Mouse (Mus musculus) lung, embryonic 14.5 days (tissue): ENCODE measurements at regions not wholly inside any gene's neighbourhood (a gene's known extent, or its start where the extent isn't known, plus 50 kb on each side); places are given as distances from the start of the nearest gene placed in this dataset.
A peak's percentile ranks its signal among the peaks of the same experiment; 100 is the strongest.

ENCODE experiments used
- ATAC-seq: fragments of 200-750 bp; cut with Nextera tagmentation; 2 replicates; pipeline ENCODE4 v1.8.0; 2017; ENCODE audit warnings: mild to moderate bottlenecking, moderate TSS enrichment, moderate library complexity; ENCODE audit not compliant: insufficient read depth
- DNase-seq: peaks from one replicate; pipeline ENCODE4 v3.0.0-alpha.2; 2015
- H3K27ac ChIP-seq: fragments of 300-500 bp; sonication (generic); 2 replicates; pipeline ENCODE4 v1.5.1; 2014; ENCODE audit warnings: low read depth, mild to moderate bottlenecking, moderate library complexity
- H3K27me3 ChIP-seq: fragments of 300-500 bp; sonication (generic); 2 replicates; pipeline ENCODE4 v1.6.1; 2014; ENCODE audit warnings: low read length, control low read depth; ENCODE audit not compliant: insufficient read depth
- H3K36me3 ChIP-seq: fragments of 300-500 bp; sonication (generic); 2 replicates; pipeline ENCODE4 v1.6.1; 2014; ENCODE audit warnings: control low read depth; ENCODE audit not compliant: insufficient read depth
- H3K4me1 ChIP-seq: fragments of 300-500 bp; sonication (generic); 2 replicates; pipeline ENCODE4 v1.6.1; 2014; ENCODE audit warnings: antibody characterized with exemption, control low read depth; ENCODE audit not compliant: insufficient read depth
- H3K4me2 ChIP-seq: fragments of 300-500 bp; sonication (generic); 2 replicates; pipeline ENCODE4 v1.6.1; 2014; ENCODE audit warnings: mild to moderate bottlenecking
- H3K4me3 ChIP-seq: fragments of 300-500 bp; sonication (generic); 2 replicates; pipeline ENCODE4 v1.5.1; 2014; ENCODE audit warnings: low read depth, low read length
- H3K9ac ChIP-seq: fragments of 300-500 bp; sonication (generic); 2 replicates; pipeline ENCODE4 v1.6.1; 2014
- H3K9me3 ChIP-seq: fragments of 300-500 bp; sonication (generic); 2 replicates; pipeline ENCODE4 v1.6.1; 2016; ENCODE audit warnings: low read depth, low read length, control low read depth
- CTCF ChIP-seq: IDR thresholded peaks from 2 replicates; pipeline ENCODE4 v1.5.1; 2016; ENCODE audit warnings: antibody characterized with exemption, low read depth
- WGBS: fragments of 180-500 bp; shearing (Covaris S2); extraction: QIAGEN DNeasy Blood & Tissue Kit; methylation state at CpG from one replicate; pipeline ENCODE4 v1.1.7; 2014; 5-methylcytosine and 5-hydroxymethylcytosine counted together

DNA sequence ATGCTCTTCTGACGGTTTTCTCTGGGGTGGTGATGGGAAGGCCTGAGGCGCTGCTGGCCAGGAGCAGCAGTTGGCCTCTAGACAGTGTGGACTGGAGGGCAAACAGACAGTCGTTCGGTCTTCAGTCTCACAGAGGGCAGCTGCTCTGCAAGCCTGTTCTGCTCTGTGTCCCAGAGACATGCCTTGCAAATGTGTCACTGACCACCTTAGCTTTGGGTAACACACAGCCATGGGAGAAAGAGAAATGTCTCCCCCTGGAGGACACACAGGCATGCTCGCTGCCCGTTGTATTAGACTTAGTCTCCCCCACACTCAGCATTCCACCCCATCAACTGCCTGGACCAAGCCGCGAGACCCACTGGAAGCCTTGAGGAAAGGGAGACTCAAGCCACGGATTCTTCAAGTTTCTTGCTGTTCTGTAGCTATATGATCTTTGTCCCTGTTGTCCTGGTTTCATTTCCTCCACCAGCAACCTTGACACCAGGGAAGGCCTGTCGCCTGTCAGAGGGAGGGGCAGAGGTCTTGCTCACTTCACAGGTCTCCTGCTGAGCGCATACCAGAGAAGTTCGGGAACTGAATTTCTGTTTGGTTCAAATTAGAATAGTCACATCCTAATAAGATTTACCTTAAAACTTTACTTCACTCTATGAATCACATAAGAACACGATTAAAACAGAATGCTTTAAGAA lies 310.8 kb downstream of the Setd4 start:
- H3K27ac ChIP-seq: peak overlapping the region; percentile 91
- peak; percentile 95 for TF ChIP-seq CTCF
- peak; percentile 93 for ATAC-seq

GRCm38 (mm10) chr16:93292181-93292834 lies 311.6 kb downstream of the Setd4 start:
- Histone ChIP-seq H3K4me3 (no peak overlapping the region), H3K27me3 (no peaks in the 10 kb centered on the region), H3K4me2 (peak overlapping the region; percentile 35), H3K27ac (peak overlapping the region; percentile 91), H3K36me3 (no peaks in the 10 kb centered on the region), H3K4me1 (no peaks in the 10 kb centered on the region), H3K9me3 (no peaks in the 10 kb centered on the region), H3K9ac (no peak overlapping the region)
- DNase-seq: peak; percentile 74
- ATAC-seq: peak; percentile 84
- WGBS: 41% methylated on average over 14 of the region's 14 CpGs
- TF ChIP-seq CTCF: no peak

More for the DNA sequence above, 310.8 kb downstream of the Setd4 start:
- H3K36me3 ChIP-seq: no peaks in the 10 kb centered on the region
- no peak overlapping the region for H3K9ac ChIP-seq
- WGBS: 19% methylated on average over 13 of the region's 13 CpGs
- DNase-seq: peak; percentile 93
- H3K9me3 ChIP-seq: no peaks in the 10 kb centered on the region
- no peaks in the 10 kb centered on the region for H3K27me3 ChIP-seq
- no peak overlapping the region for H3K4me3 ChIP-seq
- peak overlapping the region; percentile 35 for H3K4me2 ChIP-seq
- H3K4me1 ChIP-seq: no peaks in the 10 kb centered on the region

DNA sequence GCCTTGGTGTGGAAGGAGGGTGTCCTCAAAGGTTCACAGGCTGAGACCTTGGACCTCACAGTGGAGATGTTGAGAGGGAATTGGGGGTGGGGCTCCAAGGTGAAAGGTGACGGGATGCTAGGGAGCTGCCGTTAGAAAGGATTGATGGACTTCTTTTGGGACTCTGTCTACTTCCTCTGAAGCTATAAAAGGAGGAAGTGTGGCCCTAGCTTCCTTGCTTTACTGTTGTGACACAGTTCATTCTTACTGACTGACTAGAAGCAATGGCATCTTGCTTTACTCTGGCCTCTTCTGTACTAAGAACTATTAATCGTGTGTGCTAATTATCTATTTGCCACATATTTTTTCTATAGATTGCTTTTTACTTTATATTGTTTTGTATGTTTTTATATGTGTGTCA lies 315.8 kb downstream of the Setd4 start:
- no peak overlapping the region for H3K27ac ChIP-seq
- ATAC-seq: no peak
- WGBS: 44% methylated on average over 3 of the region's 3 CpGs
- TF ChIP-seq CTCF: no peak
- no peak overlapping the region for H3K4me3 ChIP-seq
- H3K9ac ChIP-seq: no peak overlapping the region
- no peaks in the 10 kb centered on the region for H3K27me3 ChIP-seq
- DNase-seq: no peak
- no peaks in the 10 kb centered on the region for H3K4me1 ChIP-seq
- no peaks in the 10 kb centered on the region for H3K36me3 ChIP-seq
- no peak overlapping the region for H3K4me2 ChIP-seq
- no peaks in the 10 kb centered on the region for H3K9me3 ChIP-seq

DNA sequence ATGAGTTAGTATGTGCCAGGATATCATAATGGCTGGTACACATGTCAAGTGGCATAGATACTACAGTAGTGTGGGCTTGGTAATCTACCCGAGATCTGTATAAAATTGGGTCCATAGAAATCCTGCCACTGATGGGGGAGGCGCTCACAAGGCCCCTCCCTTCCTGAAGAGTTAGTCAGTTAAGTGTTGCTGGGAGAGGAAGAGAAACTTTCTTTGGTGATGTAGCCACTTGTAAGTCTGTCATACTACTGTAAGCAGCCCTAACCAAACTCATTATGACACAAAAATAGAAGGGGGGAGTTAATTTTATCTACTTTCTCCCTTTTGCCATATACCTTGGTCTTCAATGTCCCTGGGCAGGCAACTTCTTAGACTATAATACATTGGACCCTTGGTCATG lies 316.3 kb downstream of the Setd4 start:
- Histone ChIP-seq H3K4me2 (no peak overlapping the region), H3K9ac (no peak overlapping the region), H3K27ac (no peak overlapping the region), H3K4me3 (no peak overlapping the region), H3K4me1 (no peaks in the 10 kb centered on the region), H3K27me3 (no peaks in the 10 kb centered on the region), H3K9me3 (no peaks in the 10 kb centered on the region), H3K36me3 (no peaks in the 10 kb centered on the region)
- 59% methylated on average over 2 of the region's 2 CpGs for WGBS
- no peak for TF ChIP-seq CTCF
- no peak for ATAC-seq
- no peak for DNase-seq

GRCm38 (mm10) chr16:93286816-93287215 lies 317.0 kb downstream of the Setd4 start:
- no peak for ATAC-seq

GRCm38 (mm10) chr16:93285191-93285590 lies 318.7 kb downstream of the Setd4 start:
- no peak for TF ChIP-seq CTCF
- Histone ChIP-seq H3K4me1 (no peaks in the 10 kb centered on the region), H3K4me2 (no peak overlapping the region), H3K27me3 (no peaks in the 10 kb centered on the region), H3K27ac (no peak overlapping the region), H3K9me3 (no peaks in the 10 kb centered on the region), H3K4me3 (no peak overlapping the region), H3K36me3 (no peaks in the 10 kb centered on the region), H3K9ac (no peak overlapping the region)
- ATAC-seq: no peak
- WGBS: 96% methylated on average over 6 of the region's 6 CpGs
- DNase-seq: no peak

More at GRCm38 (mm10) chr16:93286816-93287215, 317.0 kb downstream of the Setd4 start:
- no peaks in the 10 kb centered on the region for H3K36me3 ChIP-seq
- no peaks in the 10 kb centered on the region for H3K4me1 ChIP-seq
- WGBS: 66% methylated on average over 3 of the region's 3 CpGs
- no peak overlapping the region for H3K9ac ChIP-seq
- DNase-seq: no peak
- H3K4me3 ChIP-seq: no peak overlapping the region
- no peak overlapping the region for H3K4me2 ChIP-seq
- no peak for TF ChIP-seq CTCF
- H3K27ac ChIP-seq: no peak overlapping the region
- H3K27me3 ChIP-seq: no peaks in the 10 kb centered on the region
- H3K9me3 ChIP-seq: no peaks in the 10 kb centered on the region

DNA sequence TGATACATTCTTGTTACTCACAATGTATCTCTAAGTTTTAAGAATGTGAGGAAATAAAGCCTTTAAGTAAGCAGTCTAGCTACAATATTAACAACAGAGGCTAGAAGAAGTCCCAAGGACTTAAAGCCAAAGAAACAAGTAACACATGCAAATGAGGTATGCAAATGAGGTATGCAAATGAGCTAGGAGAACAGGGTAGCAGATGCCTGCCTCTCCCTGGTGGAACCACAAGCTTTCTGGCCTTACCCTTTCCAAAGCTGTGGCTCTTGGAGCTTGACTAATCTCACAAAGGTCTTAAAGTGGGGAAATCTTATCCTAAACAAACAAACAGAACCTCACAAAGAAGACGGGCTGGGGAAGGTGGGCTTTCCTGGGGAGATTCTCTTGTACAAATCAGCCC lies 322.1 kb downstream of the Setd4 start:
- no peaks in the 10 kb centered on the region for H3K9me3 ChIP-seq
- 21% methylated on average over 1 of the region's 1 CpGs for WGBS
- H3K9ac ChIP-seq: no peak overlapping the region
- ATAC-seq (no peak), DNase-seq (no peak)
- no peak overlapping the region for H3K4me3 ChIP-seq
- no peaks in the 10 kb centered on the region for H3K36me3 ChIP-seq
- H3K27ac ChIP-seq: no peak overlapping the region
- no peak for TF ChIP-seq CTCF
- no peaks in the 10 kb centered on the region for H3K4me1 ChIP-seq
- H3K27me3 ChIP-seq: no peaks in the 10 kb centered on the region
- no peak overlapping the region for H3K4me2 ChIP-seq
